Mouse (Mus musculus): ENCODE results near the gene Taf1a. TPM values are rescaled to one million over a fixed set of nuclear protein-coding genes. Genes with fewer than 3 reads are reported as not detected.
"Not testable (repeated sequence)": the region's sequence is repeated elsewhere in the genome, so short reads cannot be mapped to it uniquely, and the experiment has no call there.

The Taf1a gene
- total RNA-seq, 2 experiments from 2014 or later, result 14.8 to 15.4 TPM

DNA sequence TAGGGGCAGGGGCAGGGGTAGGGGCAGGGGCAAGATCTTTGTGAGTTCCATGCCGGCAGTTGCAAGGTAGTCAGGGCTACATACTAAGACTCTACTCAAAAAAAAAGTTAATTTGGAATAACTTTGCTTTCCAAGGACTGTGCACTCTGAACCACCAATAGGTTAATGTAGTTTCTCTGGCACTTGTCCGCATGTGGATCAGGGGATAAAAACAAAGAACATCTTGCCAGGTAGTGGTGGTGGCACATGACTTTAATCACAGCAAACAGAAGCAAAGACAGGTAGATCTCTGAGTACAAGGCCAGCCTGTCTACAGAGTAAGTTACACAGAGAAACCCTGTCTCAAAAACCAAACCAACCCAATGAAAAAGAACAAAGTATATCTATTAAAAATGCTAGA, 6.2 kb upstream of the Taf1a start:
- no peak for DNase-seq (ENCODE audit: low spot score in 2 of 2)
- intact Hi-C loops (cut with DNase I), result no loop called here

DNA sequence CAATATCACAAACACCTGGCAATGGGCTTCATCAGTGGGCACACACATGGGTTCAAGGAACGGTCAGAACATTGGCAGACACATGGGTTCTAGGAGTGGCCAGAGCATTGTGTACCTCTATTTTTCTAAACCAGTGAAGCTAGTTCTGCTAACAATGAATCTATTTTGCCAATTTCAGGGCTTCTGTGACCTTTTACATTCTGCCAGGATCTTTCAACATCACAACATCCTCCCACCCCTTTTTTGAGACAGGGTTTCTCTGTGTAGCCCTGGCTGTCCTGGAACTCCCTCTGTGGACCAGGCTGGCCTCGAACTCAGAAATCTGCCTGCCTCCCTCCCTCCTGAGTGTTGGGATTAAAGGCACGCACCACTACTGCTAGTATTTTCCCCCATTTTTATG, 1.4 kb upstream of the Taf1a start:
- intact Hi-C loops (cut with DNase I), result not testable (repeated sequence)

DNA sequence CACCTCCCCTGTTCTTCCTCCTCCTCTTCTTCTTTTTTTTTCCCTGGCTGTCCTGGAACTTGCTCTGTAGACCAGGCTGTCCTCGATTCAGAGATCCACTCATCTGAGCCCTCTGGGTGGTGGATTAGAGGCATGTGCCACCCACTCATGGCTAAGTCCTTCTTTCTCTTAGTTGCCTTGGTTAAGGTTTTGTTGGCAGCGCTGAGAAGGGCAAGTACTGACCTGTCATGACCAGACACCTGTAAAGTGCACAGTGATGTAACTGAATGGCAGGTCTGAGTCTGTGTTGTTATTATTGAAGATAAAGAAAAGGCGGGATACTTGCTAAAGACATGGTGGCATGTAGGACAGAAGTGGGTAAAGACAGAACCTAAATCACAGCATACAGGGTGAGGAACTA, 14.6 kb downstream of the Taf1a start:
- no peak for DNase-seq (ENCODE audit: low spot score in 2 of 2)
- intact Hi-C loops (cut with DNase I), result no loop called here

More for the DNA sequence above, 1.4 kb upstream of the Taf1a start:
- DNase-seq (ENCODE audit: low spot score in 2 of 2), result not testable (repeated sequence)

DNA sequence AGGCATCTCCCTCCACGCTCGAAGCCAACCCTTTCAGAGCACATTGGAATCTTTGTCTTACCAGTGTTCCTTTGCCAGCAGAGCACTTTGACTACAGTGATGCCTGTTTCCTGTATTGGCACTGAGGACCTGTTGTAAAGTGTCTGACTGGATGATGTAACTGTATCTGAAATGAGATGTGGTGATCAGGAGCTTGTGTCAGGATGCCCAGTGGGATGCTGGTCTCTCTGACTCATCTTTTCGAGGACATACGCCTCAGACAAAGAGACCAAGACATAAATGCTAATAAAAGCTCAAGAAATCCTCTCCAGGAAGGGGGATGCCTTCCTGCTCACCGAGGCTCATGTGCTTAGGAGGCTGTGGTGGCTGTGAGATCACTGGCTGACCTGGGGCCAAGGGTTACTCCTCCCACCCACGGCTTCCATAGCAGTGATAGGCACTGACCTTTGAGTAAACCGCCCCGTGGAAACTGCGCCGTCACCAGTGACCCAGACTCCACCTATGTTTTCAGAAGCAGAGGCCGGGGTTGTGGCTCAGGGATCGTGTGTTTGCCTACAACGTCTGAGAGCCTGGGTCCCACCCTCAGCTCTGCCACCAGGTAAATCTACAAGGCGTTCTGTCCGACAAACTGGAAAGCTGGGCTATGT, 25.4 kb downstream of the Taf1a start:
- intact Hi-C loops (cut with DNase I), result no loop called here
- DNase-seq (ENCODE audit: low spot score in 2 of 2), result no peak

DNA sequence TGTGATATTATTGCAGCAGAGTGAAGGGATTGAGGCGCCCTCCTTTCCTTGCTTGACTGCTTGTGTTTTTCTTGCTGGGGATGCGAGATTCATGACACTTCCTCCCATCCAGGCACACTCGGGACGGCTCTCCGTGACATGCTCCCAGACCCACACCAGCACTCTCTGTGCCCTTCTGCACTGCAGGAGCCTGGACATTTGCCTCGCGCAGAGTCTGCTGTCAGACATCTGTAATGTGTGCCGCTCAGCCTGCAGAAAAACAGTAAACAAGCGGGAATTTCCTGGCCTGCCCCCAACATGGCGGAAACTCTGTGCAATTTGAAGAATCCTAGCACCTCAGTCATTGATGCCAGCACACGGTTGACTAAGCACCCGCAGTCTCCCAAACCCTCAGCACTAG, 29.1 kb downstream of the Taf1a start, which contains the start of gene Hhipl2:
Gene Hhipl2, plus strand, starts transcription at position 343 of the 400 bp plus-strand sequence.
- intact Hi-C loops (cut with DNase I), result no loop called here
- no peak for DNase-seq (ENCODE audit: low spot score in 2 of 2)

DNA sequence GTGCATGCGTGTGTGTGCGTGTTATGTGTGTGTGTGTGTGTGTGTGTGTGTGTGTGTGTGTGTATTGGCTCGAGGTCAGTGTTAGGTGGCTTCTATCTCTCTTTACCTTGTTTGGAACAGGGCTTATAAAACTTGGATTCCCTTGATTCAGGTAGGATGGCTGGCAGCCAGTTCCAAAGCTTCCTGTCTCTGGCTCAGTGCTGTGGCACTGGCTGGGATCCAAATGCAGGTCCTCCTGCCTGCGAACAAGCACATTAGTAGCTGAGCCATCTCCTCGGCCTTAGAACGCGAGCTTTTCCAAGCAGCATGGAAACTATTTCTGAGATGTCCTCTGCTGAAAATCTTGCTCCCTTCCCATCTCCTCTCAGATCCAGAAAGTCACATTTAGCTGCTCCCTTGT, 31.0 kb downstream of the Taf1a start:
- DNase-seq (ENCODE audit: low spot score in 2 of 2), result no peak
- intact Hi-C loops (cut with DNase I), result no loop called here

DNA sequence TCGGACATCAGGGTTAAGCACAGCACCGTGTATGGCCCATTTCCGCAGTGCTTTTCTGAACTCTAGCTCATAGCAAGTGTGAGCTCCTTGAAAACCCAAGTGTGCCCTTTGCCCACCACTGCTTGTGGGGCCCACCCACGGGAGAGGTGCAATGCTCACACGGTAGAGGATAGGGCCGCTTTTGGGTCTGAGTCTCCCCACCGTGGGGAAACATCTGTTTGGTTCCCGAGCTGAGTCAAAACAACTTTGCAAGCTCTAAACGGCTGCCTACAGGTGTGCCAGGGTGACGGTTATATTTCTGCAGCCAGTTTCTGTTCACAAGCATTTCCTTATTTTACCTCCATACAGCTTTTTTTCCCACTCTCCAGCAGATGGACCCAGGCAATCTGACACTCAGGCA, 31.5 kb downstream of the Taf1a start:
- DNase-seq (ENCODE audit: low spot score in 2 of 2), result no peak
- intact Hi-C loops (cut with DNase I), result no loop called here

DNA sequence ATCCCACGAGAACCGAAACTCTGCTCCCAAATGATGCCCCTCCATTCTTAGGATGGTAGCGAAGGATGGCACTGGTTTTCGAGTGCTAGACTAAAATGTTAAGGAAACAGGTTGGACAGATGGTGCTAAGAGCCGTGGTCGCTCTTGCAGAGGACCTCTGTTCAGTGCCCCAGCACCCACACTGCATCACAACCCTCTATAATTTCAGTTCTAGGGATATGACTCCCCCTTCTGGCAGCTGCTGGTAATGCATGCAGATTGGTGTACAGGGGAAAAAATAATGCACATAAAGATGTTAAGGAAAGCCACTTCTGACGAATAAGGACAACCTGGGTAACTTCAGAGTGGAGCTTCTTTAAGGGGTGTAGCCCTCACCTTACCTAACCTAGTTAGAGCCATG, 35.3 kb downstream of the Taf1a start:
- no peak for DNase-seq (ENCODE audit: low spot score in 2 of 2)
- intact Hi-C loops (cut with DNase I), result no loop called here

DNA sequence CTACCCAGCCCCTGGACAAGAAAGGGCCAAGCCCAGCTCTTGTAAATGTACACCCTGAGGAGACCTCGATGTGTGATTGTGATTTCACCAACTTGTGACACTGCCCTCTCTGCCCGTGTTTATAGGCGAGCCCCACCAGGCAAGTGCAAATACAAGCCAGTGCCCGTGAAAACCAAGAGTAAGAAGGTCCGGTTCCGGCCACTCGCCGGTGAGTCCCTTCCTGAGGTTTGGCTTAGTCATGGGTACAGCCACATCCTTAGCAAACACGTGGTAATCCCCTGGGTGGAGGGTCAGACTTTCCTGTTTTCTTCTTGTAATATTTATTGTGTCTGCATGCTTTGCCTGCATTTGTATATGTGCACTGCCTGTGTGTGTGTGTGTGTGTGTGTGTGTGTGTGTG, 46.1 kb downstream of the Taf1a start:
- no peak for DNase-seq (ENCODE audit: low spot score in 2 of 2)
- intact Hi-C loops (cut with DNase I), result no loop called here

DNA sequence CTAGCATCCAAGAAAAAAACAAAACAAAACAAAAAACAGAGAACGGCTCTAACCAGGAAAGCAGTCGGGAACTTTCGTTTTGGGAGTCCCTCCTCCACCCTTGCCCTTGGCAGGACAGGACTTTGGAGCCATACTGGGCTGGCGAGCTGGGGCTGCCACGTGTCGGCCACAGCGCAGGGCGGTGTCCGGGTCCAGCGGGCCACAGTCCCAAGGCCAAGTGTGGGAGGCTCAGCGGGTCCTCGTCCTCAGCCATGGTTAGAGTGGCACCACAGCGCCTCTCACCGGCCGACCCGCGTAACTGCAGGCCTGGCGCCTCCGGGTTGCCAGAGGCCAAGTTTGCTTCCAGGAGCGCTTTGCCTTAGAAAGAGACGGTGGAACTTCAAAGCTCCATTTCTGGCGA, 50.3 kb downstream of the Taf1a start:
- peak; percentile 52 to 63 for DNase-seq (ENCODE audit: low spot score in 2 of 2)
- intact Hi-C loops (cut with DNase I), result no loop called here

DNA sequence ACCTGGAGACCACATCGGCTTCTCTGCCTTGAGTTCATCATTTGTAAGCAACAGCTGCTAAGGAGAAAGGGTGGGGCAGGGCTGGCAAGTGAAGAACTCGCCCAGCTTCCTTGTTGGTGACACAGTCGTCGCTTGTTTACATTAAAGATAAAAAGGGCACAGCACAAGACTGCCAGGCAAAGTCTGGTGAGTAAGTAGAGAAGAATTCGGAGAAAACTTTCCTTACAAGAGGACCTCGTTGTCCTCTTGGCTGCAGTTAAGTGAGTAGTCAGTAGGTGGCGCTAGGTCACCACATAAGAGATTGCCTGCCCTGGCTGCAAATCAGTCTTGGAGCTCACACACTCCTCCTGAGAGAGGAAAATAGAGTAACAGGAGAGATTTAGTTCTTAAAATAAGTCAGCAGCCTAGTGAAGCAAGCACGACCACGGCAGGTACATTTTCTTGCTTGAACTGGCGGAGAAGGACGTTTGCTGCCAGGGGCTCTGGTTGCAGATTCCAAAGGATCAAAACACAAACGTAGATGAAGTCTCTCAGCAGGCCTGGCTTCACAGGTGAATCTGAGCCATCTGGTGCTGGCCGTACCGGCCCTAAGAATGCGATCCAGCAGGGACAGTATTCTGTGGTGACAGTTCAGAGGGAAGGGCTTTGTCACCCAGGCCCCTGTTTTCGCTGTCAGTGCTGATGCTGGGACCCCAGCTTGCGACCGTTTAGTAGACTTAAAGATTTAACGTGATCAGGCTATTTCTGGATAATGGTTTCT, 53.4 kb downstream of the Taf1a start:
- peak; percentile 90 to 92 for DNase-seq (ENCODE audit: low spot score in 2 of 2)
- intact Hi-C loops (cut with DNase I), result no loop called here

DNA sequence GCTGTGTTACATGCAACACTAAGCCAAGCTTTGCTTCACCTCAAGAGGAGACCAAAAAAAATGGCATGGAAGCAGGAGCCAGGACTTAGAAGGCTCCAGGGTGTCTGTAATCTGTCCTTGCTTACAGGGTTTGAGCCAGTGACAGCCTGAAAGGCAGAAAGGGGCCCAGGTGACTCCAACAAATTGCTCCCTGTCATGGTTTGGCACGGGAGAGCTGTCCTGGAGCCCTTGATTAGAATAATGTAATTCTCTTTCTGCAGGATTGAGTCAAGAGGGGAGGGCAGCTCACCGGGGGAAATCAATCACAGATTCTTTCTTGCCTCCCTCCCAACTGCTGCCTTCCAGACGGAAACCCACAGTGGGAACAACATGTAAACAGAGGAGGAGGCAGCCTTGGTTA, 64.3 kb downstream of the Taf1a start:
- intact Hi-C loops (cut with DNase I), result no loop called here

More for the DNA sequence above, 64.3 kb downstream of the Taf1a start:
- no peak for DNase-seq (ENCODE audit: low spot score in 2 of 2)

Other genes starting within 250 kb of the Taf1a start
- 1 to 10 TPM; 5.1 to 5.9 TPM for gene Disp1, start 167.5 kb upstream of the Taf1a start, total RNA-seq (2021)
- 10 to 100 TPM; 45.6 to 48.4 TPM for gene Aida, start 92.4 kb upstream of the Taf1a start, total RNA-seq (2021)
- gene Brox, start 91.7 kb upstream of the Taf1a start, total RNA-seq (2021), result 10 to 100 TPM; 56.3 to 58.6 TPM
- 100 to 1,000 TPM; 258 to 271 TPM for gene Mia3, start 19.4 kb upstream of the Taf1a start, total RNA-seq (2021)
- under 1 TPM in 1 of 2 experiments, not detected in 1; 0.20 TPM for gene Hhipl2, start 29.2 kb downstream of the Taf1a start, total RNA-seq (2021)

Data from left cerebral cortex, postnatal 14 days (tissue).